Mouse (Mus musculus): ENCODE data around the gene Pbld2.
"Not testable (repeated sequence)": the region's sequence is repeated elsewhere in the genome, so short reads cannot be mapped to it uniquely, and the experiment has no call there.

Gene Pbld2

GRCm38 (mm10) chr10:63025491-63026011 is 1.4 kb downstream of the Pbld2 start:
- DNase-seq (ENCODE audit: low spot score in 2 of 2) = no peak

- DNase-seq (ENCODE audit: low spot score in 2 of 2) = no peak
Measured at GRCm38 (mm10) chr10:63026156-63026794, 2.2 kb downstream of the Pbld2 start.

GRCm38 (mm10) chr10:63026795-63027160 is 2.7 kb downstream of the Pbld2 start:
- no peak for DNase-seq (ENCODE audit: low spot score in 2 of 2)

GRCm38 (mm10) chr10:63027376-63028161 is 3.5 kb downstream of the Pbld2 start:
- DNase-seq (ENCODE audit: low spot score in 2 of 2) = no peak

- no peak for DNase-seq (ENCODE audit: low spot score in 2 of 2)
Measured at GRCm38 (mm10) chr10:63028396-63028795, 4.3 kb downstream of the Pbld2 start.

GRCm38 (mm10) chr10:63032267-63032666 is 8.2 kb downstream of the Pbld2 start:
- no peak for DNase-seq (ENCODE audit: low spot score in 2 of 2)

- no peak for DNase-seq (ENCODE audit: low spot score in 2 of 2)
Measured at GRCm38 (mm10) chr10:63032956-63033355, 8.8 kb downstream of the Pbld2 start.

- DNase-seq (ENCODE audit: low spot score in 2 of 2) = no peak
Measured at GRCm38 (mm10) chr10:63038571-63039320, 14.6 kb downstream of the Pbld2 start.

GRCm38 (mm10) chr10:63039867-63040628 is 15.9 kb downstream of the Pbld2 start:
- DNase-seq (ENCODE audit: low spot score in 2 of 2) = no peak

GRCm38 (mm10) chr10:63043154-63043553 is 19.0 kb downstream of the Pbld2 start:
- DNase-seq (ENCODE audit: low spot score in 2 of 2) = no peak

GRCm38 (mm10) chr10:63047751-63048150 is 23.6 kb downstream of the Pbld2 start:
- no peak for DNase-seq (ENCODE audit: low spot score in 2 of 2)

- DNase-seq (ENCODE audit: low spot score in 2 of 2) = no peak
Measured at GRCm38 (mm10) chr10:63049106-63049505, 25.0 kb downstream of the Pbld2 start.

GRCm38 (mm10) chr10:63051267-63051666 is 27.2 kb downstream of the Pbld2 start:
- no peak for DNase-seq (ENCODE audit: low spot score in 2 of 2)

- DNase-seq (ENCODE audit: low spot score in 2 of 2) = no peak
Measured at GRCm38 (mm10) chr10:63052011-63052410, 27.9 kb downstream of the Pbld2 start.

- no peak for DNase-seq (ENCODE audit: low spot score in 2 of 2)
Measured at GRCm38 (mm10) chr10:63053007-63053406, 28.9 kb downstream of the Pbld2 start.

- not testable (repeated sequence) for DNase-seq (ENCODE audit: low spot score in 2 of 2)
Measured at GRCm38 (mm10) chr10:63054071-63054470, 30.0 kb downstream of the Pbld2 start.

GRCm38 (mm10) chr10:63054586-63054985 is 30.5 kb downstream of the Pbld2 start:
- no peak for DNase-seq (ENCODE audit: low spot score in 2 of 2)

- no peak for DNase-seq (ENCODE audit: low spot score in 2 of 2)
Measured at GRCm38 (mm10) chr10:63056966-63057750, 33.0 kb downstream of the Pbld2 start.

GRCm38 (mm10) chr10:63059862-63060261 is 35.7 kb downstream of the Pbld2 start, which contains the start of gene Pbld1:
Gene Pbld1, plus strand, starts transcription at chr10:63060162.
- DNase-seq (ENCODE audit: low spot score in 2 of 2) = no peak

- no peak for DNase-seq (ENCODE audit: low spot score in 2 of 2)
Measured at GRCm38 (mm10) chr10:63060406-63060805, 36.3 kb downstream of the Pbld2 start.

- no peak for DNase-seq (ENCODE audit: low spot score in 2 of 2)
Measured at GRCm38 (mm10) chr10:63061266-63061665, 37.2 kb downstream of the Pbld2 start.
